Mouse (Mus musculus) liver, embryonic 14.5 days (tissue): Measurements from ENCODE around the gene Pik3r1.

Source experiments
- CTCF ChIP-seq: IDR thresholded peaks from 2 replicates; pipeline ENCODE4 v1.5.1; 2016; ENCODE audit warnings: antibody characterized with exemption, low read depth, control low read depth
- EP300 ChIP-seq: IDR thresholded peaks from 2 replicates; pipeline ENCODE4 v1.6.1; 2016; ENCODE audit warnings: antibody characterized with exemption, low read depth

DNA sequence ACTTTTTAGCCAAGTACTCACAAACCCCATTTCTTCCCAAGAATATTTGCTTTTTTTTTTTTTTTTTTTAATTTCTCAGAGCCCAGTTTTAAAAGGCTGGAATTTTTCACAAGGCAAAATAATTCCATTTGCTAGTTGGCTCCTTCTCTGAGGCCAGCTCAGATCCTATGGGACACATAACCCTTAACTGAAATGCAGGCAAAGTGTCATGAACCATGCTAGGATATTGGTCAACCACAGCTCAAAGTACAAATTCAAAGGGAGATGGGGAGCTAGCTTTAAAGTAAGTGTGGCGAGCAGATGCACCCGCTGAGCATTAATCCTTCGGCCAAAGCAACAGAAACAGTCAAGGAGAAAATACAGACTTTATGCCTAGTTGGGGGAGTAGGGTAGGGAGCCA lies 39.7 kb downstream of the Pik3r1 start:
- TF ChIP-seq CTCF (no peak), EP300 (no peak)
